Mouse (Mus musculus): ENCODE measurements at regions not wholly inside any gene's neighbourhood (a gene's known extent, or its start where the extent isn't known, plus 50 kb on each side); places are given as distances from the start of the nearest gene placed in this dataset.

- Histone ChIP-seq H3K36me3 (no peaks in the 10 kb centered on the region), H3K9ac (replicated peaks) (no peak overlapping the region), H3K27ac (no peak overlapping the region), H3K4me3 (replicated peaks) (no peak overlapping the region), H3K4me1 (replicated peaks) (peaks cover 54% of the 10 kb centered on the region), H3K27me3 (no peaks in the 10 kb centered on the region), H3K9me3 (no peaks in the 10 kb centered on the region), H3K4me2 (replicated peaks) (no peak overlapping the region)
- ATAC-seq = no peak
- 83% methylated on average over 2 of the region's 2 CpGs for WGBS
Measured at GRCm38 (mm10) chr10:66918713-66919112, 177.2 kb upstream of the Jmjd1c start.

GRCm38 (mm10) chr10:66919953-66920760 is 175.8 kb upstream of the Jmjd1c start:
- Histone ChIP-seq H3K4me3 (replicated peaks) (peak overlapping the region; percentile 17), H3K36me3 (no peaks in the 10 kb centered on the region), H3K9ac (replicated peaks) (peak overlapping the region; percentile 42), H3K27me3 (no peaks in the 10 kb centered on the region), H3K4me1 (replicated peaks) (peaks cover 41% of the 10 kb centered on the region), H3K27ac (peak overlapping the region; percentile 92), H3K9me3 (no peaks in the 10 kb centered on the region), H3K4me2 (replicated peaks) (peak overlapping the region; percentile 46)
- 1% methylated on average over 14 of the region's 14 CpGs for WGBS
- peak; percentile 72 for ATAC-seq

GRCm38 (mm10) chr10:66920761-66921684 is 174.9 kb upstream of the Jmjd1c start:
- no peaks in the 10 kb centered on the region for H3K9me3 ChIP-seq
- H3K27ac ChIP-seq = peak overlapping the region; percentile 92
- H3K4me3 ChIP-seq (replicated peaks) = peak overlapping the region; percentile 17
- H3K27me3 ChIP-seq = no peaks in the 10 kb centered on the region
- 7% methylated on average over 27 of the region's 27 CpGs for WGBS
- peaks cover 41% of the 10 kb centered on the region for H3K4me1 ChIP-seq (replicated peaks)
- H3K36me3 ChIP-seq = no peaks in the 10 kb centered on the region
- peak overlapping the region; percentile 33; the same call in 1 of the 2 replicates for H3K9ac ChIP-seq (replicated peaks)
- H3K4me2 ChIP-seq (replicated peaks) = peak overlapping the region; percentile 46
- ATAC-seq = peak; percentile 88

GRCm38 (mm10) chr10:66921776-66922175 is 174.1 kb upstream of the Jmjd1c start:
- Histone ChIP-seq H3K9ac (replicated peaks) (no peak overlapping the region), H3K4me2 (replicated peaks) (peak overlapping the region; percentile 46; the same call in 1 of the 2 replicates), H3K9me3 (no peaks in the 10 kb centered on the region), H3K36me3 (no peaks in the 10 kb centered on the region), H3K4me1 (replicated peaks) (peaks cover 41% of the 10 kb centered on the region), H3K4me3 (replicated peaks) (no peak overlapping the region), H3K27ac (peak overlapping the region; percentile 92), H3K27me3 (no peaks in the 10 kb centered on the region)
- WGBS = 24% methylated on average over 6 of the region's 6 CpGs
- no peak; the same call in 1 of the 2 replicates for ATAC-seq

GRCm38 (mm10) chr10:66922314-66922713 is 173.6 kb upstream of the Jmjd1c start:
- Histone ChIP-seq H3K27ac (peak overlapping the region; percentile 92), H3K9me3 (no peaks in the 10 kb centered on the region), H3K9ac (replicated peaks) (no peak overlapping the region), H3K4me1 (replicated peaks) (peaks cover 41% of the 10 kb centered on the region), H3K4me2 (replicated peaks) (no peak overlapping the region; the same call in 1 of the 2 replicates), H3K36me3 (no peaks in the 10 kb centered on the region), H3K27me3 (no peaks in the 10 kb centered on the region), H3K4me3 (replicated peaks) (no peak overlapping the region)
- WGBS = 76% methylated on average over 6 of the region's 6 CpGs
- no peak for ATAC-seq

- 87% methylated on average over 7 of the region's 7 CpGs for WGBS
- Histone ChIP-seq H3K36me3 (no peaks in the 10 kb centered on the region), H3K27ac (no peak overlapping the region), H3K4me1 (replicated peaks) (peaks cover 41% of the 10 kb centered on the region), H3K9me3 (no peaks in the 10 kb centered on the region), H3K4me2 (replicated peaks) (no peak overlapping the region), H3K27me3 (no peaks in the 10 kb centered on the region), H3K4me3 (replicated peaks) (no peak overlapping the region), H3K9ac (replicated peaks) (no peak overlapping the region)
- ATAC-seq = no peak
Measured at GRCm38 (mm10) chr10:66923947-66924346, 172.0 kb upstream of the Jmjd1c start.

GRCm38 (mm10) chr10:66924418-66924817 is 171.5 kb upstream of the Jmjd1c start:
- H3K9me3 ChIP-seq = no peaks in the 10 kb centered on the region
- no peaks in the 10 kb centered on the region for H3K27me3 ChIP-seq
- H3K4me2 ChIP-seq (replicated peaks) = no peak overlapping the region
- H3K4me1 ChIP-seq (replicated peaks) = peaks cover 37% of the 10 kb centered on the region
- no peaks in the 10 kb centered on the region for H3K36me3 ChIP-seq
- ATAC-seq = no peak
- no peak overlapping the region for H3K9ac ChIP-seq (replicated peaks)
- 83% methylated on average over 16 of the region's 16 CpGs for WGBS
- no peak overlapping the region for H3K4me3 ChIP-seq (replicated peaks)
- no peak overlapping the region for H3K27ac ChIP-seq

GRCm38 (mm10) chr10:66925553-66926127 is 170.3 kb upstream of the Jmjd1c start:
- Histone ChIP-seq H3K9me3 (no peaks in the 10 kb centered on the region), H3K36me3 (no peaks in the 10 kb centered on the region), H3K27ac (no peak overlapping the region), H3K9ac (replicated peaks) (no peak overlapping the region), H3K4me3 (replicated peaks) (no peak overlapping the region), H3K4me1 (replicated peaks) (peaks cover 27% of the 10 kb centered on the region), H3K4me2 (replicated peaks) (no peak overlapping the region), H3K27me3 (no peaks in the 10 kb centered on the region)
- ATAC-seq = no peak
- WGBS = 56% methylated on average over 6 of the region's 6 CpGs

GRCm38 (mm10) chr10:66927651-66928050 is 168.3 kb upstream of the Jmjd1c start:
- Histone ChIP-seq H3K9me3 (no peaks in the 10 kb centered on the region), H3K4me3 (replicated peaks) (no peak overlapping the region), H3K9ac (replicated peaks) (no peak overlapping the region), H3K4me1 (replicated peaks) (peaks cover 7% of the 10 kb centered on the region), H3K27me3 (no peaks in the 10 kb centered on the region), H3K36me3 (no peaks in the 10 kb centered on the region), H3K27ac (no peak overlapping the region), H3K4me2 (replicated peaks) (no peak overlapping the region)
- no peak for ATAC-seq
- 82% methylated on average over 2 of the region's 2 CpGs for WGBS

- Histone ChIP-seq H3K9me3 (no peaks in the 10 kb centered on the region), H3K4me2 (replicated peaks) (no peak overlapping the region), H3K27me3 (no peaks in the 10 kb centered on the region), H3K36me3 (no peaks in the 10 kb centered on the region), H3K27ac (no peak overlapping the region), H3K4me3 (replicated peaks) (no peak overlapping the region), H3K4me1 (replicated peaks) (no peaks in the 10 kb centered on the region; the same call in 1 of the 2 replicates), H3K9ac (replicated peaks) (no peak overlapping the region)
- no peak for ATAC-seq
- 84% methylated on average over 6 of the region's 6 CpGs for WGBS
Measured at GRCm38 (mm10) chr10:66928211-66928990, 167.5 kb upstream of the Jmjd1c start.

GRCm38 (mm10) chr10:66930563-66930962 is 165.4 kb upstream of the Jmjd1c start:
- no peak overlapping the region for H3K27ac ChIP-seq

More at GRCm38 (mm10) chr10:66930563-66930962, 165.4 kb upstream of the Jmjd1c start:
- no peak for ATAC-seq
- no peaks in the 10 kb centered on the region for H3K9me3 ChIP-seq
- H3K9ac ChIP-seq (replicated peaks) = no peak overlapping the region
- H3K4me1 ChIP-seq (replicated peaks) = no peaks in the 10 kb centered on the region
- no peaks in the 10 kb centered on the region for H3K27me3 ChIP-seq
- no peak overlapping the region for H3K4me2 ChIP-seq (replicated peaks)
- WGBS = 60% methylated on average over 10 of the region's 10 CpGs
- H3K4me3 ChIP-seq (replicated peaks) = no peak overlapping the region
- H3K36me3 ChIP-seq = no peaks in the 10 kb centered on the region

Data from midbrain, embryonic 13.5 days (tissue).